Mouse (Mus musculus) liver, postnatal 0 days (tissue): Measurements from ENCODE around the gene Phactr3.

Experiments
- CTCF ChIP-seq: sonication (generic); IDR thresholded peaks from 2 replicates; pipeline ENCODE4 v1.5.1; 2016; ENCODE audit warnings: antibody characterized with exemption, low read depth
- EP300 ChIP-seq: IDR thresholded peaks from 2 replicates; pipeline ENCODE4 v1.6.1; 2016; ENCODE audit warnings: antibody characterized with exemption, low read depth, mild to moderate bottlenecking

GRCm38 (mm10) chr2:178208186-178208600, 89.4 kb downstream of the Phactr3 start:
- TF ChIP-seq CTCF (no peak), EP300 (no peak)
